Mouse (Mus musculus) lung, postnatal 0 days (tissue): ENCODE results near the gene Nisch.

Source experiments
- CTCF ChIP-seq: IDR thresholded peaks from 2 replicates; pipeline ENCODE4 v1.5.1; 2016; ENCODE audit warnings: antibody characterized with exemption, mild to moderate bottlenecking
- EP300 ChIP-seq: IDR thresholded peaks from 2 replicates; pipeline ENCODE4 v1.6.1; 2016; ENCODE audit warnings: antibody characterized with exemption, mild to moderate bottlenecking, control low read depth

DNA sequence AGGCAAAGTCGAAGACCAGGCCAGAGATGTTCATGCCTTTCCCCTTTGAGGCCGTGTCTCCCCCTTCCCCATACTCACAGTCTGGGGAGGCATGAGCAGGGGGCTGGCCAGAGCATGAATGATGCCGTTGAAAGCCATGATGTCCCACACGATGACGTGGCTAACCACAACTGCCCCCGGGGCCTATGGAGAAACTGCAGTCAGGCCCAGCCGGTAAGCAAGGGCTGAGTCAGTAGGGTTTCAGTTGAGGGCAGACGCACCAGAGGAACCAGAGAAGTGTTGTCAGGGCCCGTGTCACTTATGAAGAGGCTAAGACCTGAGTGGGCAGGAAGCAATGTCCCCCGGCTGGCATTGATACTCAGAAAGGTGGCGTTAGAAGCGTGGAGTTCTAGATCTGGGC, 77.1 kb downstream of the Nisch start:
- no peak for TF ChIP-seq CTCF
- TF ChIP-seq EP300 = no peak
